Mouse (Mus musculus) ES-E14 (cell line): ENCODE data around the gene Ulk4.

ENCODE experiments used
- HCFC1 ChIP-seq: IDR thresholded peaks from 2 replicates; pipeline ENCODE4 v1.6.1; 2012; ENCODE audit warnings: low read length, inconsistent platforms, borderline replicate concordance; ENCODE audit not compliant: insufficient read depth
- MAFK ChIP-seq: IDR thresholded peaks from 2 replicates; pipeline ENCODE4 v1.6.1; 2014; ENCODE audit warnings: mild to moderate bottlenecking, low read depth, low read length, inconsistent platforms; ENCODE audit not compliant: insufficient read depth
- ZC3H11A ChIP-seq: IDR thresholded peaks from 2 replicates; pipeline ENCODE4 v1.6.1; 2012; ENCODE audit warnings: low read depth, mild to moderate bottlenecking, inconsistent platforms, low read length, borderline replicate concordance

DNA sequence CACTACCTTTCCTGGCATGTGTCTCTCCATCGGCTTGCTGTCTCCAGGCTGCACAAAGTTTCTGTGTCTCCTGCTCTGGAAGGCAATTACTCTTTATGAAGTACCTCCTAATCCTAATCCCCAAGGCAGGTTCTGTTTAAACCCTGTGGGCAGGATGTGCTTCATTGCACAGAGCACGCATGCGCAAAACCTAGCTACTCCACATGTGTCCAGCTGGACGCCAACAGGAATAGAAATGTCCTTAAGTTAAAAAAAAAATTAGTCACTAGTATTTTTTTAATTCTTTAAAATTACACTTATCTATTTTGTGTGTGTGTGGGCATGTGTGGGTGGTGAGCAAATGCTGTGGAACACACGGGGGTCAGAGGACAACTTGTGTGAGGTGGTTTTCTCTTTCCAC is 358.8 kb downstream of the Ulk4 start:
- no peak for TF ChIP-seq HCFC1
- TF ChIP-seq ZC3H11A, result no peak
- no peak for TF ChIP-seq MAFK
